Mouse (Mus musculus): Measurements from ENCODE around the gene Oit1.

Oit1 gene

DNA sequence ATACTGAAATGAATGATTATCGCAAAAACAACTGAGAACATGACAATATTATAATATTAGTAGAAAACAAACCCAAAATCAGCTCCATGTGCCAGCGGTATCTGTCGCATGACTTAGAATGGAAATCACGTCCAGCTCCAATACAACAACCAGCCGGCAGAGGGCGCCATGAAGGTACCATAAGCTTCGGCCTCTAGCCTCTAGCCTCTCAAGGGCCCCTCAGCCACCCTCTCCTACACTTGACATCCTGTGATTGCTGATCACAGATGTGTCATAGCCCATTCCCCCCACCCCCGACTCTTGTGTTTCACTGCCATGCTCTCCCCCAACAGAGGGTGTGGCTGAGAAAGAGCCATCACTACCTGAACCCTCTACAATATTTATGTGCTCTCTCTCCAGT lies 78.3 kb downstream of the Oit1 start:
- no peak for DNase-seq (ENCODE audit: low spot score)

All from spleen, adult 12 weeks (tissue).